Mouse (Mus musculus) frontal cortex, postnatal 10 days (tissue): ENCODE measurements around the gene Hdac8.

Experiments
- DNase-seq, 2 experiments: peaks; one replicate each; pipeline ENCODE4 v3.0.0; 2022; ENCODE audit warnings: low spot score in 2 of 2, mixed read lengths in 1 of 2

Gene Hdac8

GRCm38 (mm10) chrX:102504644-102505481 is at the start of gene Hdac8:
Gene Hdac8, minus strand, starts transcription at chrX:102505359.
- peak; percentile 13 to 39 for DNase-seq

- DNase-seq, result no peak
Measured at GRCm38 (mm10) chrX:102509205-102509604, 4.0 kb upstream of the Hdac8 start.

- no peak for DNase-seq
Measured at GRCm38 (mm10) chrX:102504179-102504578, 980 bp downstream of the Hdac8 start.

- no peak for DNase-seq
Measured at GRCm38 (mm10) chrX:102493992-102494730, 11.0 kb downstream of the Hdac8 start.

GRCm38 (mm10) chrX:102485575-102485974 is 19.6 kb downstream of the Hdac8 start:
- DNase-seq, result no peak

GRCm38 (mm10) chrX:102479665-102480064 is 25.5 kb downstream of the Hdac8 start:
- no peak for DNase-seq

- DNase-seq, result no peak
Measured at GRCm38 (mm10) chrX:102478965-102479364, 26.2 kb downstream of the Hdac8 start.

GRCm38 (mm10) chrX:102478481-102478880 is 26.7 kb downstream of the Hdac8 start:
- no peak for DNase-seq

GRCm38 (mm10) chrX:102476784-102477183 is 28.4 kb downstream of the Hdac8 start:
- peak; percentile 23 to 66 for DNase-seq

GRCm38 (mm10) chrX:102475555-102475954 is 29.6 kb downstream of the Hdac8 start:
- DNase-seq, result no peak

- no peak for DNase-seq
Measured at GRCm38 (mm10) chrX:102418343-102419127, 86.6 kb downstream of the Hdac8 start.

GRCm38 (mm10) chrX:102416972-102417371 is 88.2 kb downstream of the Hdac8 start:
- DNase-seq, result no peak

- no peak for DNase-seq
Measured at GRCm38 (mm10) chrX:102416386-102416785, 88.8 kb downstream of the Hdac8 start.

- no peak for DNase-seq
Measured at GRCm38 (mm10) chrX:102384765-102385164, 120.4 kb downstream of the Hdac8 start.

- DNase-seq, result no peak
Measured at GRCm38 (mm10) chrX:102383151-102383550, 122.0 kb downstream of the Hdac8 start.

GRCm38 (mm10) chrX:102366510-102366909 is 138.6 kb downstream of the Hdac8 start:
- no peak for DNase-seq

GRCm38 (mm10) chrX:102362244-102362643 is 142.9 kb downstream of the Hdac8 start:
- DNase-seq, result no peak

- no peak for DNase-seq
Measured at GRCm38 (mm10) chrX:102353412-102353811, 151.7 kb downstream of the Hdac8 start.

GRCm38 (mm10) chrX:102349843-102350731 is 155.1 kb downstream of the Hdac8 start:
- DNase-seq, result no peak

GRCm38 (mm10) chrX:102348886-102349486 is 156.2 kb downstream of the Hdac8 start:
- DNase-seq, result no peak

- no peak for DNase-seq
Measured at GRCm38 (mm10) chrX:102341688-102342087, 163.5 kb downstream of the Hdac8 start.
